In genomic region chr17:56256239-56256881, GRCm38 (mm10) we compare ENCODE assay signal across 8 mouse cellular contexts. TPM values are rescaled to one million over a fixed set of nuclear protein-coding genes. Genes with fewer than 3 reads are reported as not detected.
A peak's percentile ranks its signal among the peaks of the same experiment; 100 is the strongest.
DNase-seq lines count a peak whose midpoint lies in the region; ATAC-seq lines count a peak whose summit lies in the region.

Gene Fem1a, plus strand, starts transcription at chr17:56256810.

- H3K4me3 ChIP-seq in hindbrain, embryonic 11.5 days (ENCODE audit: low read depth, low read length), result peak within 1 kb of the TSS; percentile 75

- peak within 1 kb of the TSS; percentile 90 for H3K4me2 ChIP-seq in hindbrain, embryonic 11.5 days (replicated peaks; ENCODE audit: low read depth, low read length)

- WGBS in hindbrain, embryonic 11.5 days, result under 1% methylated on average over 28 of the region's 28 CpGs

- no peaks in the 10 kb centered on the region for H3K9me3 ChIP-seq in hindbrain, embryonic 11.5 days (ENCODE audit: control insufficient read depth, low read length)

- H3K27ac ChIP-seq in hindbrain, embryonic 11.5 days (ENCODE audit: low read depth, low read length), result peak within 1 kb of the TSS; percentile 54; the same call in 1 of the 2 replicates

- peaks cover 6% of the 10 kb centered on the region; the same call in 1 of the 2 replicates for H3K36me3 ChIP-seq in hindbrain, embryonic 11.5 days (ENCODE audit: control insufficient read depth, insufficient read depth, low read length)

- no peaks in the 10 kb centered on the region for H3K27me3 ChIP-seq in hindbrain, embryonic 11.5 days (ENCODE audit: control insufficient read depth, insufficient read depth, low read length)

- peaks cover 6% of the 10 kb centered on the region; the same call in 1 of the 2 replicates for H3K4me1 ChIP-seq in hindbrain, embryonic 11.5 days (replicated peaks; ENCODE audit: control insufficient read depth, insufficient read depth, low read length)

- peak; percentile 90 for ATAC-seq in hindbrain, embryonic 11.5 days (ENCODE audit: low FRiP score)

- DNase-seq in Muller cell, postnatal 12 days (ENCODE audit: inconsistent ontology term), result peak; percentile 96
- peak; percentile 98 for DNase-seq in cerebellum, adult 9-11 months
- peak; percentile 98 to 99 for DNase-seq in frontal cortex, adult 2 months (ENCODE audit: extremely low spot score in 1 of 2, low spot score in 1 of 2)
- DNase-seq in hindbrain, embryonic 11.5 days (ENCODE audit: low spot score), result peak; percentile 97
- DNase-seq in layer of hippocampus, postnatal 10 days (ENCODE audit: low spot score in 2 of 2), result peak; percentile 88 to 92
- DNase-seq in lung, postnatal 10 days, result peak; percentile 97
- DNase-seq in ovary, postnatal 36 days (ENCODE audit: low spot score), result peak; percentile 86
- peak; percentile 91 for DNase-seq in thymus, postnatal 25 days

- peak within 1 kb of the TSS; percentile 49 for H3K9ac ChIP-seq in hindbrain, embryonic 11.5 days (ENCODE audit: low read depth, low read length)

RNA-seq across cellular contexts. Expression of gene Fem1a, which starts in this region (rescaled TPM):
- polyA plus RNA-seq in frontal cortex, adult 2 months (2012; rRNA removed), result 23.7 and 24.1 TPM in 2 replicates
- 12.8 and 14.4 TPM in 2 replicates for polyA plus RNA-seq in hindbrain, embryonic 11.5 days (2014; fragmentation: Nextera tagmentation; extraction: Ambion mirVana)
- 10 to 100 TPM; 45.3 to 46.5 TPM for total RNA-seq in layer of hippocampus, postnatal 10 days (2021)

Comparison
In these comparisons a context has a peak if more than half of its experiments do, and no peak if none do; other contexts are left out.
1. Peak in every context shown above with its lines: DNase-seq, ATAC-seq, H3K4me3 ChIP-seq and H3K27ac ChIP-seq.